Mouse (Mus musculus) stomach, embryonic 14.5 days (tissue): ENCODE results near the gene Gpalpp1. TPM values are rescaled to one million over a fixed set of nuclear protein-coding genes. Genes with fewer than 3 reads are reported as not detected.
A peak's percentile ranks its signal among the peaks of the same experiment; 100 is the strongest.

Source experiments
- ATAC-seq: fragments of 200-750 bp; cut with Nextera tagmentation; 2 replicates; pipeline ENCODE4 v1.8.0; 2017; ENCODE audit warnings: low read depth, moderate TSS enrichment; ENCODE audit not compliant: insufficient number of reproducible peaks, insufficient read depth, low FRiP score
- H3K27ac ChIP-seq: fragments of 300-500 bp; sonication (generic); 2 replicates; pipeline ENCODE4 v1.5.1; 2014; ENCODE audit warnings: mild to moderate bottlenecking, low read length, moderate library complexity, mixed read lengths
- H3K27me3 ChIP-seq: fragments of 300-500 bp; sonication (generic); 2 replicates; pipeline ENCODE4 v1.6.1; 2014; ENCODE audit warnings: low read length, control low read depth, mixed read lengths; ENCODE audit not compliant: control insufficient read depth, insufficient read depth
- H3K36me3 ChIP-seq: fragments of 300-500 bp; sonication (generic); 2 replicates; pipeline ENCODE4 v1.6.1; 2014; ENCODE audit warnings: mild to moderate bottlenecking, control low read depth, low read length, moderate library complexity, mixed read lengths; ENCODE audit not compliant: control insufficient read depth, insufficient read depth
- H3K4me1 ChIP-seq: fragments of 300-500 bp; sonication (generic); 2 replicates; pipeline ENCODE4 v1.6.1; 2014; ENCODE audit warnings: low read length, control low read depth, mixed read lengths; ENCODE audit not compliant: control insufficient read depth, insufficient read depth
- H3K4me2 ChIP-seq: fragments of 300-500 bp; sonication (generic); replicated peaks from 2 replicates; pipeline ENCODE4 v1.6.1; 2014; ENCODE audit warnings: low read depth, low read length, control low read depth
- H3K4me3 ChIP-seq: fragments of 300-500 bp; sonication (generic); 2 replicates; pipeline ENCODE4 v1.5.1; 2014; ENCODE audit warnings: low read depth, low read length, control low read depth
- H3K9ac ChIP-seq: fragments of 300-500 bp; sonication (generic); replicated peaks from 2 replicates; pipeline ENCODE4 v1.6.1; 2014; ENCODE audit warnings: low read depth, mild to moderate bottlenecking, control low read depth, low read length, moderate library complexity, mixed read lengths
- H3K9me3 ChIP-seq: fragments of 300-500 bp; sonication (generic); 2 replicates; pipeline ENCODE4 v1.6.1; 2016; ENCODE audit warnings: low read depth, low read length, control low read depth; ENCODE audit not compliant: control insufficient read depth
- WGBS: fragments of 180-500 bp; shearing (Covaris S2); extraction: QIAGEN DNeasy Blood & Tissue Kit; methylation state at CpG from one replicate; pipeline ENCODE4 v1.1.7; 2014; 5-methylcytosine and 5-hydroxymethylcytosine counted together
- polyA plus RNA-seq: library from polyadenylated mRNA; unstranded; fragments of >200 nt; fragmentation: Nextera tagmentation; extraction: Ambion mirVana; gene quantifications from 2 replicates; pipeline ENCODE4 v1.2.1, GENCODE M21; 2014

Gpalpp1 gene
- polyA plus RNA-seq, 1 experiment from 2014 or later = 12.4 TPM

- H3K9me3 ChIP-seq = no peaks in the 10 kb centered on the region
- WGBS = 92% methylated on average over 8 of the region's 8 CpGs
- H3K36me3 ChIP-seq = peaks cover 49% of the 10 kb centered on the region
- H3K4me3 ChIP-seq = no peak overlapping the region
- H3K27me3 ChIP-seq = no peaks in the 10 kb centered on the region
- no peak overlapping the region for H3K9ac ChIP-seq
- H3K27ac ChIP-seq = no peak overlapping the region
- H3K4me1 ChIP-seq = no peaks in the 10 kb centered on the region
- ATAC-seq = no peak
- H3K4me2 ChIP-seq = no peak overlapping the region
Measured at GRCm38 (mm10) chr14:76122663-76123058, 12.1 kb upstream of the Gpalpp1 start.

GRCm38 (mm10) chr14:76121901-76122662 lies 11.5 kb upstream of the Gpalpp1 start:
- peaks cover 48% of the 10 kb centered on the region for H3K36me3 ChIP-seq
- H3K4me1 ChIP-seq = no peaks in the 10 kb centered on the region
- no peak overlapping the region for H3K4me2 ChIP-seq
- no peaks in the 10 kb centered on the region for H3K9me3 ChIP-seq
- no peak overlapping the region for H3K27ac ChIP-seq
- no peaks in the 10 kb centered on the region for H3K27me3 ChIP-seq
- 0 out of 2 replicates have a peak, but pooled peaks have one; percentile 46 for ATAC-seq
- H3K9ac ChIP-seq = no peak overlapping the region
- 53% methylated on average over 6 of the region's 6 CpGs for WGBS
- no peak overlapping the region for H3K4me3 ChIP-seq

DNA sequence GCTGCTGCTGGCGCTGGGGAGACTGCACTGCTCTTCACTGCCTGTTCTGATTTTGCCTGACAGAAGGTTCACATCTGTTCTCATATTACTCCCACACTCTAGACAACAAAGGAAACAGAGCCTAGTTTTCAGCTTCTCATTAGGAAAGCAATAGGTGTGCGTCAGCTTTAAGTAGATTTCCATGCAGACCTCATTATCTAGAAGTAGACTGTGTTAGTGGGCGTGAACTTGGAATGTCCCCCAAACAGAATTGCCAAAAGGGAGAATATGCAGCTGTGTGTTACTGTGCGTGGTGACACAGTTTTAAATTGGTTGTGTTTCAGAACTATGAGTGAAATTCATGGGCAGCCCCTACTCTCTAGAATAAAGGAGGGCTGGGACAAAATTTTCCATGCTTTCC lies 9.9 kb upstream of the Gpalpp1 start:
- Histone ChIP-seq H3K36me3 (peaks cover 47% of the 10 kb centered on the region), H3K27me3 (no peaks in the 10 kb centered on the region), H3K27ac (no peak overlapping the region), H3K9me3 (no peaks in the 10 kb centered on the region), H3K4me1 (no peaks in the 10 kb centered on the region), H3K4me3 (no peak overlapping the region), H3K4me2 (no peak overlapping the region), H3K9ac (no peak overlapping the region)
- 85% methylated on average over 4 of the region's 4 CpGs for WGBS
- ATAC-seq = no peak

DNA sequence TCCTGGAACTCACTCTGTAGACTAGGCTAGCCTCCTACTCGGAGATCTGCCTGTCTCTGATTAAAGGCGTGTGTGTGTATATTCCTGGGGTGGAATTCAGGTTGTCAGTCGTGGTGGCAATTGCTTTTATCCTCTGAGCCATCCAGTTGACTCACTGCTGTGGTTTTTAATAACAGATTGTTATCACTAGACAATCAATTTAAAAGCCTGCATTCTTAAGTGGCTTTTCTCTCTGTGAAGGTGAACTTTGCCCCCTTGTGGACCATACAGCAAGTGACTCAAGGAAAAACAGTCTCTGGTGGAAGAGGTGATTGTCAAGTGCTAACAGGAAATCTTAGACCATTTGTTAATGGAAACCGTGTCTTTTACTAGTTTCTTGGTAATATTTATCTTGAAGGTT lies 8.4 kb upstream of the Gpalpp1 start:
- Histone ChIP-seq H3K9me3 (no peaks in the 10 kb centered on the region), H3K4me2 (no peak overlapping the region), H3K4me1 (no peaks in the 10 kb centered on the region), H3K4me3 (no peak overlapping the region), H3K27me3 (no peaks in the 10 kb centered on the region), H3K27ac (no peak overlapping the region), H3K36me3 (peaks cover 45% of the 10 kb centered on the region; the same call in 1 of the 2 replicates), H3K9ac (no peak overlapping the region)
- WGBS = 62% methylated on average over 4 of the region's 4 CpGs
- ATAC-seq = no peak

DNA sequence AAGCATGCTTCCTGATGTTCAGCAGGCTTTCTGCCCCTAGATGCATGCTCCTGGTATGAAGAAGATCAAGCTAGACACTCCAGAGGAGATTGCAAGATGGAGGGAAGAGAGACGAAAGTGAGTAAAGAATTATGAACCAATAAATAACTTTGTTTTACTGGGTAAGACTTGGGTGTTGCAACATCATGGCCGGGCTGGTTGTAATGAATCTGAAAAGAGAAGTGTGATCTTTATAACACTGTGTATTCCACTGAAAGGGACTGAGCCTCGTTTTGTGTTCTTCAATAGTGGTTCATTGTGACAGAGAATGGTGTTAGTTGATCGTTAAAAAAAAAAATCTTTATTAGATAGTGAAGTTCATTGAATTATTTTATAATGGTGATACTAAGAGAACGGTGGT lies 5.2 kb upstream of the Gpalpp1 start:
- Histone ChIP-seq H3K27me3 (no peaks in the 10 kb centered on the region), H3K9ac (no peak overlapping the region), H3K4me3 (no peak overlapping the region), H3K27ac (no peak overlapping the region), H3K9me3 (no peaks in the 10 kb centered on the region), H3K4me2 (no peak overlapping the region), H3K36me3 (peaks cover 43% of the 10 kb centered on the region; the same call in 1 of the 2 replicates), H3K4me1 (peaks cover 5% of the 10 kb centered on the region; the same call in 1 of the 2 replicates)
- ATAC-seq = no peak
- WGBS = 92% methylated on average over 5 of the region's 5 CpGs

DNA sequence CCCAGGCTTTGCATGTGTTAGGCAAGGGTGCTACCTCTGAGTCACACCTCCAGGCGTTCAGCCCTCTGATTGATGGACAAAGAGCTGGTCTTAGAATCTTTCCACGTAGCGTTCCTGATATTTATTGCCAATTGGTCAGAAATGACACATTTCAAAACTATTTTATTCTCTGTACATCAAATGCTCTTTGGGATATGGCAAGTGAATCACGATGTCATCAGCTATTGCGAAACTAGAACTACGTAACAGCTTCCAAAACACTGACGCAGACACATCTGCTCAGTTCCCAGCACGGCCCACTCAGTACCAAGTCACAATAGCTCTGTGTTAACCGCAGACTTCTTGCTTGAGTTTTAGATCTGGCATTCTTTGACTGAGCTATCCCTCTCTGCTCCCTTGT lies 11.0 kb downstream of the Gpalpp1 start:
- no peak for ATAC-seq
- Histone ChIP-seq H3K4me3 (no peak overlapping the region), H3K4me1 (no peaks in the 10 kb centered on the region), H3K9me3 (no peaks in the 10 kb centered on the region), H3K27me3 (no peaks in the 10 kb centered on the region), H3K36me3 (peaks cover 18% of the 10 kb centered on the region; the same call in 1 of the 2 replicates), H3K27ac (no peak overlapping the region), H3K4me2 (no peak overlapping the region), H3K9ac (no peak overlapping the region)
- WGBS = 91% methylated on average over 9 of the region's 9 CpGs

- Histone ChIP-seq H3K27me3 (no peaks in the 10 kb centered on the region), H3K4me1 (no peaks in the 10 kb centered on the region), H3K36me3 (peaks cover 18% of the 10 kb centered on the region; the same call in 1 of the 2 replicates), H3K9me3 (no peaks in the 10 kb centered on the region), H3K27ac (no peak overlapping the region), H3K9ac (no peak overlapping the region), H3K4me2 (no peak overlapping the region), H3K4me3 (no peak overlapping the region)
- ATAC-seq = no peak
- 93% methylated on average over 5 of the region's 5 CpGs for WGBS
Measured at GRCm38 (mm10) chr14:76097815-76098214, 12.7 kb downstream of the Gpalpp1 start.

DNA sequence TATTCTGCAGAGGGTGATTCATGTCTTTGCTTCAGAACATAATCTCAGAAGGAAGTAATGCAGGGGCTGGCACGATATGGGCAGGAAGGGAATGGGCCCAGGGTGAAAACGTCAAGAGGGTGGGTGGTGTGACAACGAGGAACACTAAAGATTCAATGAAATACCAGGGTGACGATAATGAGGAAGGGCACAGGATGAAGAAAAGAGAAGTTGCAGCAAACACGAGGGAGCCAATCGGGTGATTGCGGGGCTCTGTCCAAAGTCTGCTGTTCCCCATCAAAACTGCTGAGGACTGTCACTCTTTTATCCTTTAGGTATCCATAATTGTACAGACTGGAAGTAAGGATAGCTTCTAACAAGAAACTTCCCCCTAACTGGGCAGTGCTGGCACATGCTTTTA lies 13.3 kb downstream of the Gpalpp1 start:
- H3K9me3 ChIP-seq = no peaks in the 10 kb centered on the region
- H3K36me3 ChIP-seq = peaks cover 18% of the 10 kb centered on the region; the same call in 1 of the 2 replicates
- H3K4me1 ChIP-seq = no peaks in the 10 kb centered on the region
- ATAC-seq = no peak
- WGBS = 94% methylated on average over 7 of the region's 7 CpGs
- no peaks in the 10 kb centered on the region for H3K27me3 ChIP-seq
- H3K9ac ChIP-seq = no peak overlapping the region
- no peak overlapping the region for H3K4me2 ChIP-seq
- H3K27ac ChIP-seq = no peak overlapping the region
- no peak overlapping the region for H3K4me3 ChIP-seq

DNA sequence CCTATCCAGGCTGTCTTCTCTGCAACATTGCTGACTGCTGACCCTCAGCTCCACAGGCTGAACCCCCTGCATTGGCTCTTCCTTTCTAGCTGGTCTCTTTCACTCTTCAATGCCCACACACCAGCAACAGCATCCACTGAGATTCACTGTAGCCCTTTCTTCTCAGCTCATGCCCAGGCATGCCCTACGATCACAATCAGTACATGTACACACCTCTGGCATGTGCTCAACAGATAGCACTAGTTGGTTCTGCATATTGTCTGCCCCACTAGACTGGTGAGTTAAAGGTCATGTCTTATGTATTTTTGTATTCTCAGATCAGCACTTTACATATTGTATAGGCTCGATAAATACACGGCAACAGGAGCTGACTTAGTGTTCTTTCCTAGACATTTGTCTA lies 26.4 kb downstream of the Gpalpp1 start:
- no peak overlapping the region for H3K27ac ChIP-seq
- WGBS = 67% methylated on average over 3 of the region's 3 CpGs
- no peak for ATAC-seq
- H3K4me3 ChIP-seq = no peak overlapping the region
- H3K4me1 ChIP-seq = no peaks in the 10 kb centered on the region
- no peaks in the 10 kb centered on the region for H3K9me3 ChIP-seq
- H3K36me3 ChIP-seq = no peaks in the 10 kb centered on the region
- no peak overlapping the region for H3K9ac ChIP-seq
- no peak overlapping the region for H3K4me2 ChIP-seq
- no peaks in the 10 kb centered on the region for H3K27me3 ChIP-seq
